Mouse (Mus musculus): ENCODE results near the gene Lama2.
"Not testable (repeated sequence)": the region's sequence is repeated elsewhere in the genome, so short reads cannot be mapped to it uniquely, and the experiment has no call there.

Lama2 gene

GRCm38 (mm10) chr10:27022707-27023106, 596.9 kb downstream of the Lama2 start:
- DNase-seq (ENCODE audit: low spot score in 2 of 2) = no peak

GRCm38 (mm10) chr10:27012804-27013365, 606.7 kb downstream of the Lama2 start:
- DNase-seq (ENCODE audit: low spot score in 2 of 2) = no peak

GRCm38 (mm10) chr10:27007364-27007763, 612.2 kb downstream of the Lama2 start:
- no peak for DNase-seq (ENCODE audit: low spot score in 2 of 2)

- DNase-seq (ENCODE audit: low spot score in 2 of 2) = no peak
Measured at GRCm38 (mm10) chr10:27005716-27006115, 613.8 kb downstream of the Lama2 start.

GRCm38 (mm10) chr10:27001554-27002178, 617.9 kb downstream of the Lama2 start:
- DNase-seq (ENCODE audit: low spot score in 2 of 2) = no peak

GRCm38 (mm10) chr10:26996684-26997083, 622.9 kb downstream of the Lama2 start:
- DNase-seq (ENCODE audit: low spot score in 2 of 2) = no peak

- no peak for DNase-seq (ENCODE audit: low spot score in 2 of 2)
Measured at GRCm38 (mm10) chr10:26995987-26996386, 623.6 kb downstream of the Lama2 start.

- DNase-seq (ENCODE audit: low spot score in 2 of 2) = peak in 1 of 2 experiments; percentile 67
Measured at GRCm38 (mm10) chr10:26995182-26995975, 624.2 kb downstream of the Lama2 start.

- no peak for DNase-seq (ENCODE audit: low spot score in 2 of 2)
Measured at GRCm38 (mm10) chr10:26993971-26994761, 625.4 kb downstream of the Lama2 start.

- no peak for DNase-seq (ENCODE audit: low spot score in 2 of 2)
Measured at GRCm38 (mm10) chr10:26985451-26985850, 634.1 kb downstream of the Lama2 start.

- not testable (repeated sequence) for DNase-seq (ENCODE audit: low spot score in 2 of 2)
Measured at GRCm38 (mm10) chr10:26984082-26984481, 635.5 kb downstream of the Lama2 start.

- DNase-seq (ENCODE audit: low spot score in 2 of 2) = no peak
Measured at GRCm38 (mm10) chr10:26983583-26983982, 636.0 kb downstream of the Lama2 start.

- no peak for DNase-seq (ENCODE audit: low spot score in 2 of 2)
Measured at GRCm38 (mm10) chr10:26982621-26983020, 636.9 kb downstream of the Lama2 start.

GRCm38 (mm10) chr10:26975372-26975771, 644.2 kb downstream of the Lama2 start:
- DNase-seq (ENCODE audit: low spot score in 2 of 2) = no peak

- no peak for DNase-seq (ENCODE audit: low spot score in 2 of 2)
Measured at GRCm38 (mm10) chr10:26974224-26974623, 645.3 kb downstream of the Lama2 start.

- DNase-seq (ENCODE audit: low spot score in 2 of 2) = no peak
Measured at GRCm38 (mm10) chr10:26973575-26973974, 646.0 kb downstream of the Lama2 start.

GRCm38 (mm10) chr10:26958513-26958912, 661.0 kb downstream of the Lama2 start:
- DNase-seq (ENCODE audit: low spot score in 2 of 2) = no peak

- DNase-seq (ENCODE audit: low spot score in 2 of 2) = no peak
Measured at GRCm38 (mm10) chr10:26950448-26950847, 669.1 kb downstream of the Lama2 start.

- no peak for DNase-seq (ENCODE audit: low spot score in 2 of 2)
Measured at GRCm38 (mm10) chr10:26949667-26950066, 669.9 kb downstream of the Lama2 start.

GRCm38 (mm10) chr10:26948331-26948730, 671.2 kb downstream of the Lama2 start:
- no peak for DNase-seq (ENCODE audit: low spot score in 2 of 2)

GRCm38 (mm10) chr10:26939549-26939948, 680.0 kb downstream of the Lama2 start:
- no peak for DNase-seq (ENCODE audit: low spot score in 2 of 2)

GRCm38 (mm10) chr10:26938464-26938863, 681.1 kb downstream of the Lama2 start:
- DNase-seq (ENCODE audit: low spot score in 2 of 2) = not testable (repeated sequence)

Measured in left cerebral cortex, adult 9 months (tissue).